16 mouse cellular contexts compared by ENCODE assay signal in the genomic region with DNA sequence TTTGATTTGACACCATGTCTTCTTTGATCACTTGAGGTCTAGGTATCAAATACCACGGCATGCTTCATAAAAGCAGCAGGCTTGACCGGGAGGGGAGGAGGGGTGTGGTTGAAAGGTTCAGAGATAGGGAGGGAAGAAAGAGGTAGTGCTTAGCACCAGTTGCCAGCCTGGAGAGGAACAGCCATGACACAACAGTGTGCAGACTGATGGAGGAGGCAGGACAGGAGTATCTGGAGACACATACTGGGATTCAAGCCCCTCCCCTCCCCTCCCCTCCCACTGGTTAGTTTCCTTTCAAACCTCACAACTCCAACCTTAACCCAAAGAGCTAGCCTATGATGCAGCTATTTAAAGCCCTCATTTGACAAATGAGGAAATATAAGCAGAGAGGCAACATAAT. TPM values are rescaled to one million over a fixed set of nuclear protein-coding genes. Genes with fewer than 3 reads are reported as not detected.
"Had no signal": no experiment of that assay in that cellular context is flagged by ENCODE, and none has a peak within 500 bp of the region (broad histone marks: within the 10 kb centered on the region; RNA-seq: fewer than 3 reads in every experiment).

No protein-coding gene starts in this region.

- DNase-seq: kidney, adult 11 months; kidney, postnatal 36 days; layer of hippocampus, adult 9-11 months; layer of hippocampus, postnatal 36 days; liver; liver, embryonic 13.5 days; liver, postnatal 0 days; lung, postnatal 36 days; thymus, postnatal 36 days had no signal

- H3K4me1 ChIP-seq: kidney, embryonic 15.5 days; liver, embryonic 13.5 days; midbrain, embryonic 13.5 days; stomach, embryonic 15.5 days had no signal

- H3K4me2 ChIP-seq: kidney, embryonic 15.5 days; limb, embryonic 12.5 days; liver, embryonic 13.5 days; midbrain, embryonic 13.5 days; stomach, embryonic 15.5 days had no signal

- H3K27ac ChIP-seq: kidney, embryonic 15.5 days; limb, embryonic 12.5 days; liver, embryonic 13.5 days; midbrain, embryonic 13.5 days; stomach, embryonic 15.5 days had no signal

- H3K9me3 ChIP-seq: kidney, embryonic 15.5 days; limb, embryonic 12.5 days; liver, embryonic 13.5 days; midbrain, embryonic 13.5 days; stomach, embryonic 15.5 days had no signal

- H3K36me3 ChIP-seq: kidney, embryonic 15.5 days; limb, embryonic 12.5 days; liver, embryonic 13.5 days; midbrain, embryonic 13.5 days; stomach, embryonic 15.5 days had no signal

- H3K4me3 ChIP-seq: kidney, embryonic 15.5 days; limb, embryonic 12.5 days; liver, embryonic 13.5 days; midbrain, embryonic 13.5 days; stomach, embryonic 15.5 days had no signal

- ATAC-seq: liver, postnatal 0 days; midbrain, embryonic 13.5 days had no signal

- H3K27me3 ChIP-seq: kidney, embryonic 15.5 days; limb, embryonic 12.5 days; liver, embryonic 13.5 days; midbrain, embryonic 13.5 days; stomach, embryonic 15.5 days had no signal

- H3K9ac ChIP-seq: kidney, embryonic 15.5 days; limb, embryonic 12.5 days; liver, embryonic 13.5 days; liver, postnatal 0 days; midbrain, embryonic 13.5 days; stomach, embryonic 15.5 days had no signal

RNA-seq across cellular contexts. Expression of a gene that starts 49.2 kb away (rescaled TPM):
- polyA plus RNA-seq: midbrain, embryonic 13.5 days; midbrain, postnatal 0 days; neural tube, embryonic 14.5 days; spleen, adult 2 months had no signal
